Mouse (Mus musculus) brain, embryonic 18.5 days (tissue): Measurements from ENCODE around the gene Akip1.

Experiments used
- DNase-seq: peaks from one replicate; pipeline ENCODE4 v3.0.0-alpha.2; 2012; ENCODE audit warnings: low read depth, low spot score

Akip1 gene

DNA sequence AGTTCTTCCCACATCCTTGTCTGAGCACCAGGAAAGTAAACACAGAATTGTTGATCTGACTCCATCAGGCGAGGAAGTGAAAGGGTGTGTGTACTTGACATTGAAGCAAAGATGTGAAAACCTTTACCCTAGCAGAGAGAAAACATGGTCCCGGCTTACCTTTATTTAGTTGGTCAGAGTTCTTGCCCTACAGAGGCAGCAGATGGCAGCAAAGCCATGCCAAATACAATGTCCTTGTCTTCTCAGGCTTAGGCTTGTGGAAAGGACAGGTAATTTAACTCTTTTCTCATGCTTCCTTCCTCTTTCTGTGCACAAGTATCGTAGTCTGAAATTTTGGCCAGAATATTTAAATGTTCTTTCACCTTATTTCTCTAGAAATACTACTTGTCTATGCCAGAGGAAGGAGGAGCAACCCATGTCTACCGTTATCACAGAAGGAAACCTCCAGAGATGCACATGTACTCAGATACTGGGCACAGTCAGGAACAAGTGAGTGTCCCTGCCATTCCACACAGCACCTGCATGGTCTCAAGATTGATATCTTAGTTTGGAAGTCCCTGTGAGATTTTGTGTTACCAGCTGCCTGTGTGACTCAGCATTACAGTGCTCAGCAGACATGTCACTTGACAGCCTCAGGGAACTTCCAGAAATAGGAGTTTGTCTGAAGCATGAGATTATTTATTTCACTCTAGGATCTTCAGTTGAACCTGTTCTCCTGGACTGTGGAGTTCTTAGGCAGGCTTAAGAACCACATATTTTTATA, 3.7 kb downstream of the Akip1 start:
- no peak for DNase-seq

DNA sequence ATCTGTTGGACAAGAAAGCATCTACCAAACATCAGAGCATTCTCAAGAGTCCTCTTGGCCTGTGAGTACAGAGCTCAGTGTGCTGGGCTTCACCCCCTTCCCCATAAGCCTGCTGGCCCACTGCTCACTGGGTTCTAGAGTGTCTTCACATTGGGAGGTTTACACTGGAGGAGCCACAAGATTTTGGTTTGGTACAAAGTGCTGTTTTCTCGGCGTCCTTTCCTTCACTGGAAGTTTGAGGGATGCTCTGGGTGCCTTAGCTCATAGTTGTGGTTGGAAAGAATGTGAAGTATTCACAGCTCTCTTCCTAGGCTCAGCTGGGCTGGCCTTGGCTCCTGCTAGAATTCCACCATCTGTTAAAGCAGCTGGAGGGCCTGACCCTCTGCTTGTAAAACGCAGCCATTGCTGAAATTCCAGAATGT, 5.5 kb downstream of the Akip1 start:
- no peak for DNase-seq

DNA sequence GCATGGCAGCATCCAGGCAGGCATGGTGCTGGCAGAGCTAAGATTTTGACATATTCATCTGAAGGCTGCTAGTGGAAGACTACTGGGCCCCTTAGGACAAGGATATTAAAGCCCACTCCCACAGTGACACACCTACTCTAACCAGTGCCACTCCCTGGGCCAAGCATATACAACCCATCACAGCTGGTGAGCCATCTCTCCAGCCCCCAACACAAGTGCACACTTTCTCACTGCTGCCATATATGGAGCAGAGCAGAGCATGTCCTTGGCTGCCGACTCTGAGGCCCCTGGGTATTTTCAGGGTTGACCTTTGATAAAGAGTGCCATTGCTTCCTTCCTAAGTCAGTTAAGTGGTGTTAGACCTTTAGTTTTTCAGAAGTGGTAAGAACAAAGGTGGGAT, 6.6 kb downstream of the Akip1 start:
- no peak for DNase-seq

DNA sequence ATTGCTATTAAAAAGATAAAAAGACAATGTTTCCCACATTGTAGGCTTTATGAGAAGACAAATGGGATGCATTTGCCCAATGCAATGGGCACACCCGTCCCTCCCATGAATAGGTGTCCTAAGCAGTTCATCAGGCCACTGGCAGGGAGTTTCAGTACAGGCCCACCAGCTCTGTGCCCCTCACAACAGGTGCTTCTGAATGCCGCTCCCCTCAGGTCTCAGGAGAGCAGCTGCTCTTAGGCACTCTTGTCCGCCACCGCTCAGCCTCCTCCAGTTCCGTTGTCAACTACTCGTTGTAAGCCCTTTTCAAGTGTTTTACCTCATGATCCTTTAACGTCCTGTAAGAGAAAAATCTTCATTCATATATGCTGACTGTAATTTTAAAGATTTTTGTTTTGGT, 8.7 kb downstream of the Akip1 start:
- no peak for DNase-seq

DNA sequence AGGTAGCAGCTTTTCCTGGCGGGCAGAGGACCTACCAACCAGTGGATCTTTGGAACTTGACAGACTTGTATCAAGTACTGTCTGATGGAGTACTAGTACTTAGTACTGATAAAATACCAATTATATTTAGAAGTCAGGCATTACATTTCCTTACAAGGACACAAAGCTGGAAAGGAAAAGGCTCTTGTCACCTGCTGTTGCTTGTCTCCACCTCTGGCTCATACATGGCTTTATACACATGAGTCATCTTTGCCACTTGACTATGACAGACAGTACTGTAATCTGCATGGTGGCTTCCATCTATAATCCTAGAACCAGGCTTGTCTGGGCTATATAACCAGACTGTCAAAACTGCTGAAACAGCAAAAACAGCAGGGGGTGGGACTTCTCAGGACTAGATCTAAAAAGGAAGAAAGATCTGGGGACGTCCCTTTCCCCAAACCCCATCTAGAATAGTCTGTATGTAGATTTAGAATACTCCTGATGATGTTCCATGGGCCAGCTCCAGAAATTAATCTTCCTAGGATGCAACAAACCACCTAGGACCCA, 10.0 kb downstream of the Akip1 start:
- no peak for DNase-seq

DNA sequence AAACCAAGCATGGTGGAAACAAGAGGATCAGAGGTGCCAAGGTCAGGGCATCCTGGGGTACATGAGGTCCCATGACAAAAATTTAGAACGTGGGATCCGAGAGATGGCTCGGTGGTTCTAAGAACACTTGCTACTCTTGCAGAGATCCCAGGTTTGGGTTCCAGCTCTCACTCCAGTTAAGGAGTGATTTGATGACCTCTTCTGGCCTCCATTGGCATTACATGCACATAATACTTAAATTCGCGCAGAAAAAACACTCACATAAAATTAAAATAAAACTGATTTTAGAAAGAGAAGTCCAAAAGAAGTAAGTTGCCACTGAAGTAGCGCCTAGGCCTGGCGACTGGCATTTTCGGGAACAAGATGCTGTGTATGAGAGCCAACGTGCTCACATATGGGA, 15.8 kb downstream of the Akip1 start:
- DNase-seq: no peak

DNA sequence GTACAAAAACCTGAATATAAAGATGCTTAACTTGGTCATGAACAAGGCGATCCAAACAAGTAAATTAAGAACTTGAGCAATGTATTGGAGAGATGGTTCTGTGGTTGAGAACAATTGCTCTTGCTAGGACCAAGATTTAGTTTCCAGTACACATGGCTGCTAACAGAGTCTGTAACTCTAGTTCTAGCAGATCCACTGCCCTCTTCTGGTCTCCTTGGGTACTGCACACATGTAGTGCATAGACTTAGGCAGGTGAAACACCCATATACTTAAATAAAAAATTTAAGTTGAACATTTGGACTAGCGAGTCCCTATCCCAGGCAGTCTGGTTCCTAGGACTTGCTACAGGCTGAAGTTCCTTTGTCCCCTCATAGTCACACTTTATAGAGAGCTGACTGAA, 19.1 kb downstream of the Akip1 start:
- DNase-seq: no peak

DNA sequence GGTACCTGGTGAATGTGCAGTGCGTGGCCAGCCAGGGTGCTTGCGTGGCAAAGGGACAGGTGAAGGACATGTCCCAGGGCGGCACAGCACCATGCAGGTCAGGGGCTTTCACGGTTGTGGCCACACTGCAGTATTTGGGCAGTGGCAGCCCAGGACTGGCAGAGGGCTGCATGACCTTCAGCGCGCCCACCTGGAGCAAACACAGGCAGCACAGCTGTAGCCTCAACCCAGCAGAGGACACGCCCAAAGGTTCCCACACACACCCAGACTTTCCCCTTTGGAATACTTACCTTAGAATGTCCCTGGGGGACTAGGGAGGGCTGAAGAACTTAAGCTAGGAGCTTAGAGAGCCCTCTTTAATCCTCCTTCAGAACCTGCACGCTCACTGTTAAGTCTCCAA, 19.6 kb downstream of the Akip1 start:
- no peak for DNase-seq

DNA sequence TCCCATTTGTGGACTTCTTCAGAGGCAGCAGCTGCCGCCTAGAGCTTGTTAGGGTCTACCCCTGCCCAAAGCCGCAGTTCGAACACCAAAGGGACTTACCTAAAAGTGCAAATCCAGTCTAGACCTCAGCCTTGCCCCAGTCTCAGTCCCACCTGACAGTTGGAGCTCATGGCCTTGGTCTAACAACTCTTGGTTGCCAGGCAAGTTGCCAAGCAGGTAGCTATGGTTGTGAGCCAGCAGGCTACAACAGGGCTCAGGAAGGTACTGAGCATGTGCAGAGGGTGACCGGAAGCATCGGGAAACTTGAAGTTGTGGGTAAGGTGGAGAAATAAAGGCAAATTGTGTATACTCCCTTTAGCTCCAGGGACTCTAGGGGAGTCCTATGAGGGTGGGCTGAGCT, 20.2 kb downstream of the Akip1 start, which contains the start of gene BC051019:
Gene BC051019, minus strand, starts transcription at position 154 of the 400 bp plus-strand sequence.
- DNase-seq: no peak

DNA sequence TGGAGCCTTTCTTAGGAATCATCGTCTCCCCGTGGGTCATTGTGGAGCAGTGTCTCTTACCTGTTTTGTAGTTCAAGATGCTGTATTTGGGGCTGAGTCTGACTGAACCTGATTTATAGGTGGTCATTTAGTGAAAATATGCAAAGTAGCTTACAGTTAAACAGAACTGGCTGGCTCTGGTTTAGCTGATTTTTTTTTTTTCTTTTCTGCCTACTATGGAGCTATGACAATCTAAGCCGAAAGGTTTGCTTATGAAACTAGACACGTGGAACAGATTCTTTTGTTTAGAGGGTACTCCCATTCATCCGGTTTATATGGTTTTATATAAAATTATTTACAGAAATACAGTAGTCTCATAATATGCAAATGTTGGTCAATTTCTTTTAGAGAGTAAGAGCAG, 28.1 kb downstream of the Akip1 start, which contains the start of gene Ascl3:
Gene Ascl3, minus strand, starts transcription at position 101 of the 400 bp plus-strand sequence.
- no peak for DNase-seq

DNA sequence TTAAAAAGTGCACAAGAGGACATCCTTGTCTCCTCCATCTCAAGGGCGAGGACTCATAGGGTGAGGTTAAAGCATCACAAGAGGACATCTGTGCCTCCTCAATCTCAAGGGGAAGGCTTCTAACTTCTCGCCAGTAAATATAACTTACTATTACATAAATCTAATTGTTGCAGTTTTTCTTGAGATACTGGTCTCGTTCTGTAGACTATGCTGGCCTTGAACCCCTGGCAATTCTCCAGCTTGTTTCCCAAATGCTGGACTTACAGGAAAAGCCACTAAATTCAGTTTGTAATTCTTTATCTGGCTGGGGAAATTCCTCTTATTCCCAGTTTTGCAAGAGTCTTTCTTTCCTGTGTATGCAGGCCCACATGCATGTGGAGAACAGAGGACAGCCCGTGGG, 31.3 kb downstream of the Akip1 start:
- DNase-seq: no peak

DNA sequence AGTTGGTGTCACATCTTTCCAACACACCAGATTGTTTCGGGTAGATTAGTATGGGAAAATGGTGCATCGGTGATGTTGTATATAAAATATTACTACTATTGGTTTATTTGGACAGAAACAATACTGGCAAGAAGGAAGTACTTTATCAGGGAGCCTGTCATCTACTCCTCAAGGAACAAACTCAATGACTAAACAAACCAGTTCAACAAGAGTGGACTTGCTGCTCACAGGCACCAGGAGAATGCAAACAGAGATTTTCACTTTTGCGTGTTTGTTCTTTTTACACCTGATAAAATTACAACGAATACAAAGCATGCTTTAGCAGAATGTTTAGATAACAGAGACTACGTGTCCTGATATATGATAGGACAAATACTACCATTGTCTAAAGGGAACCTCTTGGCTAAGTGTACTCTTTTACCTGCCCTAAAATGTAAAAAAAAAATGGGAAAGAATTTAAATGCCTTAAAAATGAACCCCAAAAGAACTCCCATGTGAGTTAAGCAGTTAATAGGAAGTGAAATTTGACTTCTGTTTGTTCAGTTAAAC, 36.4 kb downstream of the Akip1 start:
- DNase-seq: no peak

DNA sequence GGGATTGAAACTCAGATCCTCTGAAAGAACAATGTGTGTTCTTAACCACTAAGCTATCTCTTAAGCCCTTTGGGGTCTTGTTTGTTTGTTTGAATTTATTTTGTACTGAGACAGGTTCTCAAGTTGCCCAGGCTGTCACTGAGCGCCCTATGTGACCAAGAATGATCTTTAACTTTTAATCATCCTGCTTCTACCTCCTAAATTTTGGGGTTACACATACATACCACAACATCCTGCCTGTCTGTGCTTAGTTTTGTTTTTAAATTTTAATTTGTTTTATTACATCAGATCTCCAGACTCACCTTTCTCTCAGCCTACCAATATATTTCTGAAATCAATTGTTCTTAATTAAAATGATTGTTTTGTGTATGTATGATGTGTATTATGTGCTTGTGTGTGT, 37.6 kb downstream of the Akip1 start:
- DNase-seq: no peak

DNA sequence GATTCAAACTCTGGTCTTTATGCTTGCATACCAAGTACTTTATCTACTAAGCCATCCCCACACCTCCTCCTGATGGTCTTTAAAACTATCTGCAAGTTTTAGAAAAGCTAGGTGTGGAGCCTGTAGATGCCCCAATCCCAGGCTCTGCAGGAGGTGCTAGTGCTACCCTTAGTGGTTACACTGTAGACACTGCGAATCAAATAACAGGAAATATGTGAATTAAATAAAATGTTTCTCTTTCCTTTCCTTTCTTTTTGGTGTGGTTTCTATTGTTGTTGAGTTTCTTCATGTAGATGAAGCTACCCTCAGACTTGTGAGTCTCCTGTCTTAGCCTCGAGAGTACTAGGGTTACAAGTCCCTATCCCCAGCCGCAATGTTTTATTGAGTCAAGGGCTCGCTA, 38.2 kb downstream of the Akip1 start:
- no peak for DNase-seq

DNA sequence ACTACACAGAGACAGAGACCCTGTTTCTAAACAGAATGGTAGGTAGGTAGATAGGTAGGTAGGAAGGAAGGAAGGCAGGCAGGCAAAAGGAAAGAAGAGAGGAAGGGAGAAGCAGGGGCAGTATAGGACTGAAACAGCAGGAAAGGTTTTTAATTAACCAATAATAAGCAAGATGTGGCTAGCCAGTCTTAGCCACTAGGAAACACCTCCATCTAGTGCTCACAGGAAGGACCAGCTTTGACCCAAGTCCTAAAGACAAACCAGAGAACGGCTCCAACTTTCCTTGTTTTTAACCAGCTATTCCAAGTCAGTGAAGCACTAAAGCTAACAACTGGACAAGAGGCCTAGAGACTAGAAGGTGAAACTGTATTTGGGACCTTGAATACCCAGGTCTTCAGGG, 44.3 kb downstream of the Akip1 start:
- no peak for DNase-seq

DNA sequence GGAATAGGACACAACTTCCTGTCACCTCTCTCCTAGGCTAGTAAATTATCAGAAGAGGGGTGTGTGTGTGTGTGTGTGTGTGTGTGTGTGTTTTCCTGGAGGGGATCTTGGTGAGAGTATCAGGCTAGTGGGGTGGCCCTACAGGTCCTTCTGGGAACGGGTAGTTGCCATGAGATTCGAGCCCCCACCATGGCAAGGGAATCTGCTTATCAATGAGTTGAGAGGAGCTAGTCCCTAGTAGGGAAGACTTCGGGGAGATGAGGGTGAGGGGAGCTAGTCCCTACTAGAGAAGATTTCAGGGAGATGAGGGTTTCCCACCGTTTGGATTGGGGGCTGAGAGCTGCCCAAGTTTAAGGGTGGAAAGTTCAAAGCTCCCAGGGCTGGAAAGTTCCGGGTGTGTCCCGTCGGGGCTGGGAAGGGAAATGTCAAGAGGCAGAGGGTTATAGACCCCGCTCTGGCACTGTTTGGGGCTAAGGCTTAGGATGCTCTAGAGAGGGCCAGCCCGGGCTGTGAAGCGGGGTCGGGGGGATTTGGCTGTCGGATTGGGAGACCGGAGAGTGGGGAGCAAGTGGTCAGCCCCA, 48.0 kb downstream of the Akip1 start:
- DNase-seq: no peak

DNA sequence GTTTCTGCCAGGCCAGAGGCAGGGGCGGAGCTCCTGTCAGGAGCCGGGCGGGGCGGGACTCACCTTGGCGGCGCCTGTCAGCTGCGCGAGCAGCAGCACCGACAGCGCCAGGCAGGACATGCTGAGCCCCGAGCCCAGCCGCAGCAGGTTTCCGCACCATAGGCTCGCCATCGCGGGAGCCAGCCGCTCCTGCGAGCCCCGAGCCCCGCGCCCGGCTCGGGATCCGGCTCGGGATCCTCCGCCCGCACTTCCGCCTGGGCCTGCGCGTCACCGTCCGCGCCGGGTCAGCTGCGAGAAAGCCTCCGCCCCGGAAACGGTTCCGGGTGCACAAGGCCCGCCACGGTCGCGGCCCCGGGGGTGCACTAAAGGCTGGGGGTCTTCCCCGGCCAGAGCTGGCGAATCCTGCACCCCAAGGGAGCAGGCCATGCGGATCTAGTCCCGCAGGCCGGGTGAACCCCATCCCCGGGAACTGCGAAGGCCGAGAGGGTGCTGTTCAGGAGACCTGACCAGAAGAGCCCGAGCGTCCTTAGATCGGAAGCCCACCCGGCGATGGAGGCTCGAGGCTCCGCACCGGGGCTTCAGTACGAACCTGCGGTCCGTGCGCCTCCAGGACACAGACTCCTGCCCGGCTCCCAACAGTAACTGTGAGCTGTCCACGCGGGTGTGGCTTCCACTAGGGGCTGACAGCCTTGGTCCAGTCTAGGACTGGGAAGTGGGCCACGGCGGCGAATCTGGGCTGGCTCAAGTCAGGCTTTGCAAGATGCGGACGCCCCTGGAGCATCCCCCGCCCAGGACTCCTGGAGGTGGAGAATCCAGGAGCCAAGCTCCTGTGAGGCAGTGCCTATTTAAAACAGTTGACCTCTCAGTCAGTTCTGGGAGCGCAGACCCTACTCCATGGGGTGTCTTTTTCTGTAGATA, 48.8 kb downstream of the Akip1 start, which contains the start of gene Tmem9b:
Gene Tmem9b, minus strand, starts transcription at position 868 of the 918 bp plus-strand sequence.
- DNase-seq: peak; percentile 43

DNA sequence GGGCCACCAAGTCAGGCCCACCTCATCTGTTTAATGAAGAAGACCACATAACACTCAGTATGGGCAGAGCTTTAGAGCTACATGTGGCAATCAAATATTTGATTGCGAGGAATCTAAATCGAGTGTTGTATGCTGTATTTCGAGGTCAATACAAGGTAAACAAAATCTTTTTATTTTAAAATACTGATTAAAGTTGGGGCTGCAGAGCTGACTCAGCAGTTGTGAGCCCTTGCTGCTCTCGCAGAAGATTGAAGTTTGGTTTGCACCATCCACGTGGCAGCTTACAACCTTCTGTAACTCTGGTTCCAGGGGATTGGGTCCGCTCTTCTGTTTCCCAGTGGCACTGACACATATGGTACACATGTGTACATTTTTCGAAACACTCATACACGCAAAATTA, 50.5 kb downstream of the Akip1 start:
- DNase-seq: no peak

DNA sequence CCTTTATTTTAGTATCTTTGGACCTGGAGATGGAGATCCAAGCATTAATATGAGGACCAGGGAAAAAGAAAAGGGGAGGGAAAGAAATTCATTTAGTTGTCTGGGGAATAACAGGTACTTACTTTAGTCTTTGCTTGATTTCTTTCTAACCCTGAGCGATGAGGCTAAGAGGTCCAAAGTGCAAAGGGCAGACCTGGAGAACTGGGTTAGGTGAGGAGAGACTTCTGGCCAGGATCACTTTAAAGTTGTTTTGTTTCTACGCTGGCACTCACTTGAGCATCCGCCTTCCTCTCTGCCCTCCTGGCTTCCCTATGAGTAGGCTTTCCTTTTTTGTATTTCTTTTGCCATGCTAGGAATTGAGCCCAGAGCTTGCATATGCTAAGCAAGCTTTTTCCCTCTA, 52.8 kb downstream of the Akip1 start:
- no peak for DNase-seq
